ENCODE assay signal across 15 mouse cellular contexts in the genomic region with DNA sequence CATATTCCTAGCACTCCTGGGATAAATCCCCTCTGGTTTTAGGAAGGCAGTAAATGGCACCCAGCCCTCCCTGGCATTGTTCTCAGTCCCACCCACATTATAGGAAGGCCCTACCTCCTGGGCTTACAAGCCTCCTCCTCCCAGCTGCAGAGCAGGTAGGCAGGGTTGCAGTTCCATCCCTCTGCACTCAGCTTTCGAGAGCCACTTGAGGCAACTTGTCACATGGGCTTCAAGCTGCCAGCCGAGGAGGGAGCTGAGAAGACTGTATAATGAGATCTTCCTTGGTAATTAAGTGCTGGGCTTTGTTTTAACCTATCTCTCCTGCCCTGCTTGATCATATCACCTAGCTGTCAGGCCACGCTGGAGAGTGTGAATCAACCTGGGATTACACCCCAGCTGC. TPM values are rescaled to one million over a fixed set of nuclear protein-coding genes. Genes with fewer than 3 reads are reported as not detected.
A peak's percentile ranks its signal among the peaks of the same experiment; 100 is the strongest.
DNase-seq lines count a peak whose midpoint lies in the region; ATAC-seq and TF ChIP-seq lines count a peak whose summit lies in the region.
"Had no signal": no experiment of that assay in that cellular context is flagged by ENCODE, and none has a peak within 500 bp of the region (broad histone marks: within the 10 kb centered on the region; RNA-seq: fewer than 3 reads in every experiment).

No protein-coding gene starts in this region.

- WGBS in heart, embryonic 14.5 days = 21% methylated on average over 3 of the region's 3 CpGs
- WGBS in forebrain, embryonic 12.5 days = 28% methylated on average over 3 of the region's 3 CpGs
- WGBS in hindbrain, postnatal 0 days = 24% methylated on average over 3 of the region's 3 CpGs
- WGBS in kidney, adult 2 months = 79% methylated on average over 3 of the region's 3 CpGs

- H3K9ac ChIP-seq in heart, embryonic 14.5 days (ENCODE audit: low read length) = peak overlapping the region; percentile 57
- H3K9ac ChIP-seq in forebrain, embryonic 12.5 days = no peak overlapping the region
- H3K9ac ChIP-seq in hindbrain, postnatal 0 days (replicated peaks; ENCODE audit: low read length) = no peak overlapping the region
- H3K9ac ChIP-seq: kidney, embryonic 15.5 days; liver, embryonic 15.5 days had no signal

- DNase-seq in heart, adult 18-20 months = no peak
- DNase-seq in hindbrain, postnatal 0 days (ENCODE audit: low spot score) = no peak
- peak; percentile 43 to 54 for DNase-seq in lung, postnatal 4 days
- no peak for DNase-seq in kidney, adult 2 months
- DNase-seq in gastrocnemius, postnatal 36 days = no peak
- DNase-seq: adrenal gland, postnatal 25 days; cerebellum, adult 8-10 months; left cerebral cortex, postnatal 4 days had no signal

- no peak for TF ChIP-seq POLR2A in kidney, adult 2 months (IDR thresholded peaks at IDR 0.05; ENCODE audit: low read depth, low read length)

- no peaks in the 10 kb centered on the region for H3K27me3 ChIP-seq in heart, embryonic 14.5 days (ENCODE audit: control insufficient read depth, insufficient read depth, low read length)
- H3K27me3 ChIP-seq in forebrain, embryonic 12.5 days = peaks cover 38% of the 10 kb centered on the region
- no peaks in the 10 kb centered on the region for H3K27me3 ChIP-seq in hindbrain, postnatal 0 days (ENCODE audit: insufficient read depth, low read length)
- no peaks in the 10 kb centered on the region for H3K27me3 ChIP-seq in kidney, adult 2 months (replicated peaks; ENCODE audit: control insufficient read depth, insufficient read depth, low read length)

- no peak overlapping the region for H3K4me3 ChIP-seq in heart, embryonic 14.5 days (ENCODE audit: control insufficient read depth in 1 of 2, insufficient read depth in 1 of 2, low read depth in 1 of 2, low read length in 2 of 2)
- no peak overlapping the region for H3K4me3 ChIP-seq in forebrain, embryonic 12.5 days (replicated peaks)
- no peak overlapping the region for H3K4me3 ChIP-seq in hindbrain, postnatal 0 days (ENCODE audit: low read length)
- H3K4me3 ChIP-seq in kidney, adult 2 months (ENCODE audit: insufficient read depth, low read depth, low read length) = no peak overlapping the region
- H3K4me3 ChIP-seq: kidney, embryonic 15.5 days; liver, embryonic 15.5 days; myocyte had no signal

- H3K4me2 ChIP-seq in heart, embryonic 14.5 days (ENCODE audit: low read length) = peak overlapping the region; percentile 63
- no peak overlapping the region for H3K4me2 ChIP-seq in forebrain, embryonic 12.5 days
- H3K4me2 ChIP-seq in hindbrain, postnatal 0 days (ENCODE audit: low read depth, low read length) = no peak overlapping the region
- H3K4me2 ChIP-seq: kidney, embryonic 15.5 days; liver, embryonic 15.5 days had no signal

- TF ChIP-seq CTCF in hindbrain, postnatal 0 days (IDR thresholded peaks at IDR 0.05; ENCODE audit: low read depth) = no peak
- TF ChIP-seq CTCF in kidney, adult 2 months (conservative IDR thresholded peaks at IDR 0.05; ENCODE audit: insufficient read depth, insufficient read length, low read depth, low read length) = no peak

- intact Hi-C loops in gastrocnemius, postnatal 36 days (cut with DNase I) = no loop called here

- H3K27ac ChIP-seq in heart, embryonic 14.5 days (replicated peaks in 1 of 2; ENCODE audit: control insufficient read depth in 1 of 2, insufficient read depth in 1 of 2, low read depth in 2 of 2, low read length in 2 of 2) = peak overlapping the region; percentile 80 to 89
- peak overlapping the region; percentile 61; the same call in 1 of the 2 replicates for H3K27ac ChIP-seq in forebrain, embryonic 12.5 days
- no peak overlapping the region for H3K27ac ChIP-seq in hindbrain, postnatal 0 days
- no peak overlapping the region for H3K27ac ChIP-seq in kidney, adult 2 months (ENCODE audit: insufficient read depth, low read depth, low read length)
- H3K27ac ChIP-seq: kidney, embryonic 15.5 days; liver, embryonic 15.5 days had no signal

- no peaks in the 10 kb centered on the region for H3K9me3 ChIP-seq in heart, embryonic 14.5 days (ENCODE audit: control insufficient read depth, low read length)
- H3K9me3 ChIP-seq in forebrain, embryonic 12.5 days = no peaks in the 10 kb centered on the region
- no peaks in the 10 kb centered on the region for H3K9me3 ChIP-seq in hindbrain, postnatal 0 days (ENCODE audit: low read length)
- H3K9me3 ChIP-seq: kidney, embryonic 15.5 days; liver, embryonic 15.5 days had no signal

- peaks cover 40 to 49% of the 10 kb centered on the region in 2 experiments for H3K4me1 ChIP-seq in heart, embryonic 14.5 days (ENCODE audit: control insufficient read depth in 2 of 2, insufficient read depth in 2 of 2, low read length in 2 of 2)
- H3K4me1 ChIP-seq in forebrain, embryonic 12.5 days = peaks cover 27% of the 10 kb centered on the region
- peaks cover 8% of the 10 kb centered on the region; the same call in 1 of the 2 replicates for H3K4me1 ChIP-seq in hindbrain, postnatal 0 days (ENCODE audit: insufficient read depth, low read length)
- no peaks in the 10 kb centered on the region for H3K4me1 ChIP-seq in kidney, adult 2 months (ENCODE audit: control insufficient read depth, insufficient read depth, low read length)

- H3K36me3 ChIP-seq in heart, embryonic 14.5 days (ENCODE audit: control insufficient read depth, insufficient read depth, low read length) = no peaks in the 10 kb centered on the region
- H3K36me3 ChIP-seq in forebrain, embryonic 12.5 days (replicated peaks) = no peaks in the 10 kb centered on the region
- no peaks in the 10 kb centered on the region for H3K36me3 ChIP-seq in hindbrain, postnatal 0 days (ENCODE audit: insufficient read depth, low read length)
- no peaks in the 10 kb centered on the region for H3K36me3 ChIP-seq in kidney, adult 2 months (ENCODE audit: control insufficient read depth, insufficient read depth, low read length)
- H3K36me3 ChIP-seq: kidney, embryonic 15.5 days; liver, embryonic 15.5 days had no signal

- no peak for ATAC-seq in heart, embryonic 14.5 days (ENCODE audit: insufficient number of reproducible peaks, insufficient read depth, low FRiP score, low read depth)
- ATAC-seq in forebrain, embryonic 12.5 days (ENCODE audit: low FRiP score) = peak; percentile 50; the same call in 1 of the 2 replicates
- ATAC-seq in hindbrain, postnatal 0 days = 0 out of 2 replicates have a peak, but pooled peaks have one; percentile 39
- ATAC-seq in activated CD4-positive, CD25-positive, alpha-beta regulatory T cell, adult 4 months = no peak

RNA-seq across cellular contexts. Expression of a gene that starts 1.4 kb away (rescaled TPM):
- 3.1 and 4.2 TPM in 2 replicates for polyA plus RNA-seq in heart, embryonic 14.5 days (2014; fragmentation: Nextera tagmentation; extraction: Ambion mirVana)
- 1 to 10 TPM; 1.0 to 1.8 TPM for total RNA-seq in heart, adult 18-20 months (2021)
- 0.17 and 0.31 TPM in 2 replicates for polyA plus RNA-seq in forebrain, embryonic 12.5 days (2016; fragmentation: Nextera tagmentation; extraction: Ambion mirVana)
- total RNA-seq in hindbrain, postnatal 0 days (2014; rRNA removed) = 0.47 and 1.4 TPM in 2 replicates
- polyA plus RNA-seq in hindbrain, postnatal 0 days (2015; fragmentation: Nextera tagmentation; extraction: Ambion mirVana) = 0.30 and 0.55 TPM in 2 replicates
- 0.42 and 0.66 TPM in 2 replicates for polyA plus RNA-seq in kidney, adult 2 months (2012; rRNA removed)
- under 1 TPM in 1 of 2 experiments, not detected in 1; 0.27 TPM for polyA plus RNA-seq in activated CD4-positive, CD25-positive, alpha-beta regulatory T cell, adult 4 months (2017; shearing (Covaris generic))
- total RNA-seq in gastrocnemius, postnatal 36 days (2021) = 1 to 10 TPM; 1.8 to 6.2 TPM
- total RNA-seq: CH12.LX had no signal
- polyA plus RNA-seq: myocyte had no signal

Comparison
In these comparisons a context has a peak if more than half of its experiments do, and no peak if none do; other contexts are left out.
1. ATAC-seq: peak in forebrain, embryonic 12.5 days (single experiment) and hindbrain, postnatal 0 days (single experiment); none in heart, embryonic 14.5 days (single experiment) and activated CD4-positive, CD25-positive, alpha-beta regulatory T cell, adult 4 months (single experiment).
2. H3K27ac ChIP-seq: peak in heart, embryonic 14.5 days (2 of 2) and forebrain, embryonic 12.5 days (single experiment); none in hindbrain, postnatal 0 days (single experiment) and kidney, adult 2 months (single experiment).
3. DNase-seq: peak in lung, postnatal 4 days (2 of 2); none in heart, adult 18-20 months (0 of 2), hindbrain, postnatal 0 days (single experiment), kidney, adult 2 months (single experiment) and gastrocnemius, postnatal 36 days (0 of 2).